ENCODE assay signal across 8 mouse cellular contexts in the genomic region with DNA sequence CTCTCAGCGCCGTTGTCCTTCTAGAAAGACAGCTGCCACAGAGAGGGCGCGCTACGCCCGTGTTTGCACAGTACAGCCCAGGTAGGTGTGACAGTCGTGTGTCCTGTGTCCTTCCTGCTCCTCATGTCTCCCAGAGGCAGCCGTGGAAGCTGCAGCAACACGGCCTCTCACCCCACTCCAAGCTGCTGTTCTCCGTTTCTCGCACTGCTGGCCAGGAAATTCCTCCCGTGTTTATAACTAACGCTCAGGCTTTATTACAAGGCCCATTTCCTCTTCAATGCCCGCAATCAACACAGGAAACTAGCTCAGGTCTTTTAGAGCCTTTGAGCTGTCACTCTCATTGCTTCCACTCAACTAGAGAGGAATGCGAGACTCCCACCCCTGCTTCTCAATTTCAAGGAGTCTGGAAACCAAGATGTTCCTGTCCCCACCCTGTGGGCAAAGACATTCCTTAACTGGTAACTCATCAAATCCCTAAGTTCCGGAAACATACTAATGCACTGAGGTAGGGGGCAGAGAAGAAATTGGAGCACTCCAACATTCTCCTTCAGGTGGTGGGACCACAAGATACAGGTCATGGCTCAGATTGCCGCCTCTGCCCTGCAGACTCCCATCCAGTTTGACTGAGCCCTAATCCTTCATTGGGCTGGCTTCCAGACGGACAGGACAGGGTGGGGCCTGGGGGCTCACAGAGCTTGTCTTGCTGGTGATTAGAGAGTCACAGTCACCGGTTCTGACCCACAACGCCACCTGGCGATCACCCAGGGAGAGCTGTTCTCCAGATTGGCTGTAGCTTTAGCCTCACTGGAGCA. TPM values are rescaled to one million over a fixed set of nuclear protein-coding genes. Genes with fewer than 3 reads are reported as not detected.
DNase-seq lines count a peak whose midpoint lies in the region; ATAC-seq and TF ChIP-seq lines count a peak whose summit lies in the region.

No protein-coding gene starts in this region.

- no peak overlapping the region for H3K4me2 ChIP-seq in heart, embryonic 11.5 days
- H3K4me2 ChIP-seq in forebrain, embryonic 16.5 days (ENCODE audit: low read length), result no peak overlapping the region
- H3K4me2 ChIP-seq in limb, embryonic 14.5 days (replicated peaks; ENCODE audit: low read depth, low read length, severe bottlenecking), result no peak overlapping the region

- H3K27ac ChIP-seq in heart, embryonic 11.5 days (ENCODE audit: low read depth, low read length), result peak overlapping the region; percentile 25; the same call in 1 of the 2 replicates
- H3K27ac ChIP-seq in forebrain, embryonic 16.5 days (ENCODE audit: low read length), result peak overlapping the region; percentile 46
- peak overlapping the region; percentile 43; the same call in 1 of the 2 replicates for H3K27ac ChIP-seq in limb, embryonic 14.5 days (replicated peaks; ENCODE audit: low read depth, low read length)

- no peaks in the 10 kb centered on the region for H3K9me3 ChIP-seq in heart, embryonic 11.5 days (replicated peaks; ENCODE audit: control insufficient read depth, low read length)
- H3K9me3 ChIP-seq in forebrain, embryonic 16.5 days (ENCODE audit: control insufficient read depth, low read length), result no peaks in the 10 kb centered on the region
- H3K9me3 ChIP-seq in limb, embryonic 14.5 days (ENCODE audit: control insufficient read depth, low read length), result no peaks in the 10 kb centered on the region

- ATAC-seq in heart, embryonic 11.5 days (replicated peaks; ENCODE audit: insufficient number of reproducible peaks, low FRiP score, low TSS enrichment), result no peak
- ATAC-seq in forebrain, embryonic 16.5 days, result peak; percentile 22; the same call in 1 of the 2 replicates
- 0 out of 2 replicates have a peak, but pooled peaks have one; percentile 31 for ATAC-seq in limb, embryonic 14.5 days (ENCODE audit: low FRiP score, low read depth)

- no peak overlapping the region for H3K4me3 ChIP-seq in heart, embryonic 11.5 days (ENCODE audit: low read depth, low read length)
- no peak overlapping the region for H3K4me3 ChIP-seq in forebrain, embryonic 16.5 days (replicated peaks; ENCODE audit: low read length)
- no peak overlapping the region for H3K4me3 ChIP-seq in limb, embryonic 14.5 days (replicated peaks; ENCODE audit: low read length)

- H3K4me1 ChIP-seq in heart, embryonic 11.5 days (ENCODE audit: control insufficient read depth, insufficient read depth, low read length), result peaks cover 22% of the 10 kb centered on the region
- H3K4me1 ChIP-seq in forebrain, embryonic 16.5 days (replicated peaks; ENCODE audit: control insufficient read depth, insufficient read depth, low read length), result peaks cover 53% of the 10 kb centered on the region
- H3K4me1 ChIP-seq in limb, embryonic 14.5 days (ENCODE audit: control insufficient read depth, insufficient read depth, low read length), result peaks cover 17% of the 10 kb centered on the region

- H3K9ac ChIP-seq in heart, embryonic 11.5 days (ENCODE audit: low read depth, low read length), result no peak overlapping the region
- no peak overlapping the region for H3K9ac ChIP-seq in forebrain, embryonic 16.5 days (replicated peaks; ENCODE audit: low read depth, low read length)
- H3K9ac ChIP-seq in limb, embryonic 14.5 days (ENCODE audit: low read depth, low read length, severe bottlenecking), result no peak overlapping the region

- no peaks in the 10 kb centered on the region for H3K36me3 ChIP-seq in heart, embryonic 11.5 days (ENCODE audit: control insufficient read depth, insufficient read depth, low read length)
- no peaks in the 10 kb centered on the region for H3K36me3 ChIP-seq in forebrain, embryonic 16.5 days (ENCODE audit: control insufficient read depth, insufficient read depth)
- H3K36me3 ChIP-seq in limb, embryonic 14.5 days (ENCODE audit: control insufficient read depth, insufficient read depth, low read length), result no peaks in the 10 kb centered on the region
- H3K36me3 ChIP-seq in splenic B cell, adult 2 months (ENCODE audit: control insufficient read depth, insufficient read depth, low read length, poor library complexity, severe bottlenecking), result no peaks in the 10 kb centered on the region

- peaks cover 19% of the 10 kb centered on the region for H3K27me3 ChIP-seq in heart, embryonic 11.5 days (ENCODE audit: control insufficient read depth, insufficient read depth, low read length)
- H3K27me3 ChIP-seq in forebrain, embryonic 16.5 days (replicated peaks; ENCODE audit: control insufficient read depth, insufficient read depth, low read length), result no peaks in the 10 kb centered on the region
- H3K27me3 ChIP-seq in limb, embryonic 14.5 days (ENCODE audit: control insufficient read depth, insufficient read depth, low read length), result peaks cover 6% of the 10 kb centered on the region
- H3K27me3 ChIP-seq in splenic B cell, adult 2 months (ENCODE audit: control insufficient read depth, insufficient read depth, low read length, poor library complexity, severe bottlenecking), result no peaks in the 10 kb centered on the region

- TF ChIP-seq POLR2A in limb, embryonic 14.5 days (IDR thresholded peaks at IDR 0.05; ENCODE audit: borderline replicate concordance, extremely low read depth, insufficient read depth, insufficient read length), result no peak

- no peak for DNase-seq in heart, adult 18-20 months
- peak; percentile 94 for DNase-seq in Muller cell, postnatal 12 days (ENCODE audit: inconsistent ontology term)
- no peak for DNase-seq in limb, embryonic 14.5 days (ENCODE audit: low spot score)
- DNase-seq in splenic B cell, adult 2 months (ENCODE audit: low read depth, low spot score), result peak; percentile 30
- DNase-seq in frontal cortex, postnatal 36 days (ENCODE audit: low spot score in 2 of 2), result no peak
- DNase-seq in spleen, adult 12 weeks (ENCODE audit: low spot score), result no peak

- 46% methylated on average over 21 of the region's 21 CpGs for WGBS in heart, embryonic 11.5 days (ENCODE audit: insufficient replicate concordance)
- 25% methylated on average over 21 of the region's 21 CpGs for WGBS in forebrain, embryonic 16.5 days
- 25% methylated on average over 21 of the region's 21 CpGs for WGBS in limb, embryonic 14.5 days

RNA-seq across cellular contexts. Expression of a gene that starts 5.9 kb away (rescaled TPM):
- 0.45 and 0.56 TPM in 2 replicates for polyA plus RNA-seq in heart, embryonic 11.5 days (2014; fragmentation: Nextera tagmentation; extraction: Ambion mirVana)
- 10 to 100 TPM; 16.7 to 25.6 TPM for total RNA-seq in heart, adult 18-20 months (2021)
- polyA plus RNA-seq in forebrain, embryonic 16.5 days (2015; fragmentation: Nextera tagmentation; extraction: Ambion mirVana), result 2.7 and 3.4 TPM in 2 replicates
- 0.10 and 0.12 TPM in 2 replicates for polyA plus RNA-seq in limb, embryonic 14.5 days (2012; rRNA removed)
- 0.07 and 0.19 TPM in 2 replicates for polyA plus RNA-seq in limb, embryonic 14.5 days (2014; fragmentation: Nextera tagmentation; extraction: Ambion mirVana)

RNA-seq across cellular contexts. Expression of a gene that starts 23.4 kb away (rescaled TPM):
- polyA plus RNA-seq in heart, embryonic 11.5 days (2014; fragmentation: Nextera tagmentation; extraction: Ambion mirVana), result 2.6 and 3.6 TPM in 2 replicates
- 1 to 10 TPM; 4.2 to 4.4 TPM for total RNA-seq in heart, adult 18-20 months (2021)
- 13.3 and 13.4 TPM in 2 replicates for polyA plus RNA-seq in forebrain, embryonic 16.5 days (2015; fragmentation: Nextera tagmentation; extraction: Ambion mirVana)
- polyA plus RNA-seq in limb, embryonic 14.5 days (2012; rRNA removed), result 1.7 and 2.2 TPM in 2 replicates
- polyA plus RNA-seq in limb, embryonic 14.5 days (2014; fragmentation: Nextera tagmentation; extraction: Ambion mirVana), result 3.3 and 3.4 TPM in 2 replicates

Comparison
In these comparisons a context has a peak if more than half of its experiments do, and no peak if none do; other contexts are left out.
1. DNase-seq: peak in Muller cell, postnatal 12 days (single experiment) and splenic B cell, adult 2 months (single experiment); none in heart, adult 18-20 months (0 of 2), limb, embryonic 14.5 days (single experiment), frontal cortex, postnatal 36 days (0 of 2) and spleen, adult 12 weeks (single experiment).
2. Peak in every context shown above with its lines, with median percentiles within 50 percentile points of each other: H3K27ac ChIP-seq.